Mouse (Mus musculus) ES-E14 (cell line): ENCODE data around the gene Nell2. TPM values are rescaled to one million over a fixed set of nuclear protein-coding genes. Genes with fewer than 3 reads are reported as not detected.

Experiments used
- DNase-seq: peaks from one replicate; pipeline ENCODE4 v3.0.0-alpha.2; 2013; ENCODE audit warnings: low read depth, low spot score
- H3K27ac ChIP-seq: 2 replicates; pipeline ENCODE4 v1.5.1; 2012; ENCODE audit warnings: low read depth, mild to moderate bottlenecking, low read length, moderate library complexity, mixed read lengths; ENCODE audit not compliant: poor library complexity, insufficient read depth, severe bottlenecking
- H3K36me3 ChIP-seq: 2 replicates; pipeline ENCODE4 v1.6.1; 2012; ENCODE audit warnings: mild to moderate bottlenecking, low read length, moderate library complexity, mixed read lengths; ENCODE audit not compliant: control insufficient read depth, poor library complexity, insufficient read depth, severe bottlenecking
- H3K4me1 ChIP-seq, 2 experiments: fragments of 150-350 bp in 1 of 2; sonication (generic) in 1 of 2; 2 replicates each; pipeline ENCODE4 v1.6.1; 2012; ENCODE audit warnings: low read length in 2 of 2, mild to moderate bottlenecking in 1 of 2, mixed read lengths in 1 of 2; ENCODE audit not compliant: control insufficient read depth in 2 of 2, insufficient read depth in 2 of 2, poor library complexity in 1 of 2
- H3K4me3 ChIP-seq, 2 experiments: fragments of 150-350 bp in 1 of 2; sonication (generic) in 1 of 2; 2 replicates each; pipeline ENCODE4 v1.5.1; 2012; ENCODE audit warnings: low read length in 2 of 2, low read depth in 1 of 2, mild to moderate bottlenecking in 1 of 2, mixed read lengths in 1 of 2; ENCODE audit not compliant: insufficient read depth in 1 of 2, poor library complexity in 1 of 2, severe bottlenecking in 1 of 2
- H3K9ac ChIP-seq: 2 replicates; pipeline ENCODE4 v1.6.1; 2012; ENCODE audit warnings: low read depth, mild to moderate bottlenecking, low read length, mixed read lengths; ENCODE audit not compliant: poor library complexity, insufficient read depth, severe bottlenecking
- H3K9me3 ChIP-seq: fragments of 150-350 bp; sonication (generic); 2 replicates; pipeline ENCODE4 v1.6.1; 2012; ENCODE audit warnings: low read depth, mild to moderate bottlenecking, low read length; ENCODE audit not compliant: control insufficient read depth, insufficient read depth
- CHD2 ChIP-seq: IDR thresholded peaks from 2 replicates; pipeline ENCODE4 v1.6.1; 2014; ENCODE audit warnings: mild to moderate bottlenecking, low read depth, low read length, inconsistent platforms
- HCFC1 ChIP-seq: IDR thresholded peaks from 2 replicates; pipeline ENCODE4 v1.6.1; 2012; ENCODE audit warnings: low read length, inconsistent platforms, borderline replicate concordance; ENCODE audit not compliant: insufficient read depth
- MAFK ChIP-seq: IDR thresholded peaks from 2 replicates; pipeline ENCODE4 v1.6.1; 2014; ENCODE audit warnings: mild to moderate bottlenecking, low read depth, low read length, inconsistent platforms; ENCODE audit not compliant: insufficient read depth
- ZC3H11A ChIP-seq: IDR thresholded peaks from 2 replicates; pipeline ENCODE4 v1.6.1; 2012; ENCODE audit warnings: low read depth, mild to moderate bottlenecking, inconsistent platforms, low read length, borderline replicate concordance
- ZNF384 ChIP-seq: IDR thresholded peaks from 2 replicates; pipeline ENCODE4 v1.6.1; 2012; ENCODE audit warnings: low read depth, low read length, inconsistent platforms
- in situ Hi-C, 2 experiments: fragments of 600-800 bp; cut with MboI; formaldehyde crosslinking; loops; one replicate each; pipeline ENCODE4 v1.15.1; 2025; ENCODE audit warnings: low sequenced_read_pairs in 2 of 2, inconsistent platforms in 1 of 2; ENCODE audit not compliant: unreplicated experiment in 2 of 2
- total RNA-seq: library from RNA; depleted of rRNA; stranded (reverse); fragments of 300-350 nt; gene quantifications from 2 replicates; pipeline ENCODE4 v1.2.3, GENCODE M21; 2012

Nell2 gene
- total RNA-seq, 1 experiment: 3.4 TPM

GRCm38 (mm10) chr15:95193661-95194280 is 334.6 kb downstream of the Nell2 start:
- in situ Hi-C loops: no loop called here
- no peaks in the 10 kb centered on the region for H3K4me1 ChIP-seq
- no peaks in the 10 kb centered on the region for H3K36me3 ChIP-seq
- no peak for TF ChIP-seq MAFK
- TF ChIP-seq ZC3H11A: no peak
- no peak for TF ChIP-seq CHD2
- TF ChIP-seq HCFC1: no peak
- no peak for TF ChIP-seq ZNF384
- no peak overlapping the region for H3K4me3 ChIP-seq
- no peaks in the 10 kb centered on the region for H3K9me3 ChIP-seq
- no peak overlapping the region for H3K27ac ChIP-seq
- no peak for DNase-seq
- no peak overlapping the region for H3K9ac ChIP-seq

DNA sequence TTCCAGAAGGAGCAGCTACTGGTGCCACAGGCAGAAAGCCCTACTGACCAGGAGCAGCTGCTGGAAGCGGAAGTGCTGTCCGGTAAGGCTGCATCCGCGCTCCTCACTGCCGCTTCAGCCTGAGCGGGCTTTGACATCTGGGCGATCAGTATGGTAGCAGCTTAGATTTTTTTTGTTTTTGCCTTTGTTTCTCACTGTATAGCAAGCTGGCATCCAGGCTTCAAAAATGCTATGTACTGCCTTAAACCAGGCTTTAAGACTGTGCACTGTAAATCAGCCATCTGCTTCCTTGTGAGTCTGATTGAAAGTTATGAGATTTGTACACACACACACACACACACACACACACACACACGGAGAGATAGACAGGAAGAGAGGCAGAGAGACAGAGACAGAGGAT is 335.4 kb downstream of the Nell2 start:
- Histone ChIP-seq H3K9me3 (no peaks in the 10 kb centered on the region), H3K4me3 (no peak overlapping the region), H3K4me1 (no peaks in the 10 kb centered on the region), H3K27ac (no peak overlapping the region), H3K9ac (no peak overlapping the region), H3K36me3 (no peaks in the 10 kb centered on the region)
- in situ Hi-C loops: no loop called here
- no peak for DNase-seq
- TF ChIP-seq MAFK (no peak), ZNF384 (no peak), CHD2 (no peak), HCFC1 (no peak), ZC3H11A (no peak)

DNA sequence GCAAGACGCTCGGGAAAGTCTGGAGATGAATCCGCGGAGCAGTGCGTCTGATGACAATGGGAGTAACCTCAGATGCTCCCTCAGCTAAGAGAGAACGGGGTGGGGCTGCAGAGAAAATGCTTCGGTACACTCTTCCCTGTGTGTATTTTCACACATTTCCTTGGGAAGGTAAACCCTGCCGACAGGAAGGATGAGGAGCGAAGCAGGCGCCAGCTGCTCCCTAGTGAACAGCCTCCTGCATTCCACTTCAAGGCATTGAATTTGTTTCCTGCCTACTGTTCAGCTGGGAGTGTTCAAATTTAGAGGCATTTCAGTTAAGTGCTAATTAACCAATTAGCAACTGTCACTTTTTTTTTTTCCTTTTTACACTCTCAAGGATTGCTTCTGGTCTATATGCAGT is 342.1 kb downstream of the Nell2 start:
- no peak for DNase-seq
- Histone ChIP-seq H3K27ac (no peak overlapping the region), H3K4me3 (no peak overlapping the region), H3K36me3 (no peaks in the 10 kb centered on the region), H3K4me1 (no peaks in the 10 kb centered on the region), H3K9ac (no peak overlapping the region), H3K9me3 (no peaks in the 10 kb centered on the region)
- in situ Hi-C loops: no loop called here
- TF ChIP-seq HCFC1: no peak
- no peak for TF ChIP-seq MAFK
- TF ChIP-seq ZC3H11A: no peak
- no peak for TF ChIP-seq ZNF384
- no peak for TF ChIP-seq CHD2

DNA sequence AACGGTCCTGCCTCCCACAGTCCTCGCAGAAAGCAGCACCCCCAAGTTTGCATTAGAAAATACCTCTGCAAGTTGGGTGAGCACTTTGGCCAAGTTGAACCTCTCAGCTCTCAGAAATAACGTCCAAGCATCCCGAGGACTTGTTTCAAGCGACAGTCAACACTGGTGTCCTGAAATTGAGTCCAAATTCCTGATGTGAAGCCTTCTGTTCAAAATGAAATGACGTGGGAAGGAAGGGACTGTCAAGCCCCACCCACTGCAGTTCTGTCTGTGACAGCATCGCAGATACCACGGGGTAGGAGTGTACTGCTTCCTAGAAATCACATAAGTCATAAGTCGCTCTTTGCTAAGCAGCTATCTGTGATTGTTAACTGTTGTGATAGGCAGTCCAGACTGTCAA is 342.9 kb downstream of the Nell2 start:
- Histone ChIP-seq H3K4me1 (no peaks in the 10 kb centered on the region), H3K9ac (no peak overlapping the region), H3K9me3 (no peaks in the 10 kb centered on the region), H3K36me3 (no peaks in the 10 kb centered on the region), H3K27ac (no peak overlapping the region), H3K4me3 (no peak overlapping the region)
- TF ChIP-seq ZC3H11A (no peak), HCFC1 (no peak), MAFK (no peak), CHD2 (no peak), ZNF384 (no peak)
- in situ Hi-C loops: no loop called here
- DNase-seq: no peak

GRCm38 (mm10) chr15:95183450-95183849 is 344.9 kb downstream of the Nell2 start:
- no peaks in the 10 kb centered on the region for H3K36me3 ChIP-seq
- H3K27ac ChIP-seq: no peak overlapping the region

More at GRCm38 (mm10) chr15:95183450-95183849, 344.9 kb downstream of the Nell2 start:
- in situ Hi-C loops: no loop called here
- Histone ChIP-seq H3K4me3 (no peak overlapping the region), H3K9ac (no peak overlapping the region), H3K9me3 (no peaks in the 10 kb centered on the region), H3K4me1 (no peaks in the 10 kb centered on the region)
- no peak for DNase-seq
- TF ChIP-seq CHD2: no peak
- TF ChIP-seq ZC3H11A: no peak
- no peak for TF ChIP-seq ZNF384
- TF ChIP-seq MAFK: no peak
- TF ChIP-seq HCFC1: no peak
